Mouse (Mus musculus) mesoderm, embryonic 11.5 days (tissue): ENCODE results near the gene Gm10719.
"Not testable (repeated sequence)": the region's sequence is repeated elsewhere in the genome, so short reads cannot be mapped to it uniquely, and the experiment has no call there.

Experiments
- DNase-seq: peaks from one replicate; pipeline ENCODE4 v3.0.0-alpha.2; 2012; ENCODE audit warnings: low read depth, low spot score

Gene Gm10719

GRCm38 (mm10) chr9:3024912-3025467, 7.8 kb downstream of the Gm10719 start, which contains the start of gene Gm10717:
Gene Gm10717 (plus strand): TSS chr9:3025417.
- DNase-seq = not testable (repeated sequence)

GRCm38 (mm10) chr9:3025653-3026052, 8.4 kb downstream of the Gm10719 start:
- not testable (repeated sequence) for DNase-seq

GRCm38 (mm10) chr9:3026136-3026535, 8.9 kb downstream of the Gm10719 start:
- not testable (repeated sequence) for DNase-seq

GRCm38 (mm10) chr9:3026741-3027140, 9.5 kb downstream of the Gm10719 start:
- not testable (repeated sequence) for DNase-seq

- peak; percentile 80 for DNase-seq
These were observed 10.0 kb downstream of the Gm10719 start for GRCm38 (mm10) chr9:3027200-3027599.

- not testable (repeated sequence) for DNase-seq
These were observed 12.2 kb downstream of the Gm10719 start for GRCm38 (mm10) chr9:3029276-3030000.

GRCm38 (mm10) chr9:3030677-3031318, 13.6 kb downstream of the Gm10719 start:
- peak; percentile 97 for DNase-seq

GRCm38 (mm10) chr9:3034299-3034698, 17.1 kb downstream of the Gm10719 start, which contains the start of gene Gm17535:
Gene Gm17535 (plus strand): TSS chr9:3034599.
- not testable (repeated sequence) for DNase-seq

- not testable (repeated sequence) for DNase-seq
These were observed 19.4 kb downstream of the Gm10719 start, which contains the start of gene Gm10715 for GRCm38 (mm10) chr9:3036577-3036976. Gene Gm10715 (plus strand): TSS chr9:3036877.

- peak; percentile 38 for DNase-seq
These were observed 21.0 kb downstream of the Gm10719 start for GRCm38 (mm10) chr9:3038161-3038560.
